Mouse (Mus musculus) neural tube, embryonic 15.5 days (tissue): Measurements from ENCODE around the gene Gm6583. TPM values are rescaled to one million over a fixed set of nuclear protein-coding genes. Genes with fewer than 3 reads are reported as not detected.
A peak's percentile ranks its signal among the peaks of the same experiment; 100 is the strongest.

Source experiments
- ATAC-seq: fragments of 200-750 bp; cut with Nextera tagmentation; 2 replicates; pipeline ENCODE4 v1.8.0; 2017; ENCODE audit warnings: mild to moderate bottlenecking, moderate TSS enrichment, moderate library complexity; ENCODE audit not compliant: low FRiP score
- H3K27ac ChIP-seq: fragments of 300-500 bp; sonication (generic); replicated peaks from 2 replicates; pipeline ENCODE4 v1.5.1; 2015; ENCODE audit warnings: mild to moderate bottlenecking, inconsistent platforms
- H3K27me3 ChIP-seq: fragments of 300-500 bp; sonication (generic); replicated peaks from 2 replicates; pipeline ENCODE4 v1.6.1; 2015; ENCODE audit warnings: inconsistent platforms
- H3K36me3 ChIP-seq: fragments of 300-500 bp; sonication (generic); 2 replicates; pipeline ENCODE4 v1.6.1; 2015; ENCODE audit warnings: inconsistent platforms
- H3K4me1 ChIP-seq: fragments of 300-500 bp; sonication (generic); 2 replicates; pipeline ENCODE4 v1.6.1; 2015; ENCODE audit warnings: inconsistent platforms
- H3K4me2 ChIP-seq: fragments of 300-500 bp; sonication (generic); 2 replicates; pipeline ENCODE4 v1.6.1; 2015; ENCODE audit warnings: inconsistent platforms, mild to moderate bottlenecking, moderate library complexity
- H3K4me3 ChIP-seq: fragments of 300-500 bp; sonication (generic); replicated peaks from 2 replicates; pipeline ENCODE4 v1.5.1; 2015; ENCODE audit warnings: mild to moderate bottlenecking, inconsistent platforms
- H3K9ac ChIP-seq: fragments of 300-500 bp; sonication (generic); replicated peaks from 2 replicates; pipeline ENCODE4 v1.6.1; 2015; ENCODE audit warnings: mild to moderate bottlenecking, inconsistent platforms
- H3K9me3 ChIP-seq: fragments of 300-500 bp; sonication (generic); replicated peaks from 2 replicates; pipeline ENCODE4 v1.6.1; 2016; ENCODE audit warnings: inconsistent platforms
- WGBS: fragments of 180-500 bp; shearing (Covaris S2); methylation state at CpG from one replicate; pipeline ENCODE4 v1.1.7; 2015; ENCODE audit warnings: mixed read lengths; 5-methylcytosine and 5-hydroxymethylcytosine counted together
- polyA plus RNA-seq: library from polyadenylated mRNA; unstranded; fragments of >200 nt; fragmentation: Nextera tagmentation; extraction: Ambion mirVana; gene quantifications from 2 replicates; pipeline ENCODE4 v1.2.1, GENCODE M21; 2015

Gm6583 gene
- polyA plus RNA-seq, 1 experiment from 2014 or later, result 0.22 TPM

DNA sequence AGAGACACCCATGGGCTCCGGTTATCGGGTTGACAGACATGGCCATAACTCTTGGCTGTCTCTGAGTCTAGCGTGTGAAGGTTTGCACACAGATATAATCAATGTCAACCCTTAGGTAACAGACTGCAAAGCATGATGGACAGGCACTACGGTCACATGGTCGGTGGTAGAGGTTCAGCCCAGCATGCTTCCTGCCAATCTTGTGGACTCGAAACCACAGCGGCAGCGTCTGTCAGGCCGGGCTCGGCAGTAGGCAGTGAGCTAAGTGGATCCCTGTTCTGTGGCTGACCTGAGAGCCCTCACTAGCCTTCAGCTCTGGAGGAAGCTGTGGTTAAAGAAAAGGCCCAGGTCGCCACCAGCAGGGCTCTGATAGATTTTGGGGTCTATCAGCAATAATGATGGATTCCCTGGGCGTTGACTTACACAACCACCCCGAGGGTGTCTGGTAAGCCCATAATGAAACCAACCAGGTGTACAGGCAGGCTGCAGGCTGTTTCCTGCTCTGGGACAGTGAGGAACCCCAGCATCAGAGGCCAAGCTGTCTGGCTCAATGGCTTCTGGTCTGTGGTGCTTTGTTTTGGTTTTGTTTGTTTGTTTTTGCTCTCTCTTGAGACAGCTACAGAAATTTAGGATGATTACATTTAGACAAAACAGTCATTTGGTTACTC, 29.1 kb upstream of the Gm6583 start:
- 91% methylated on average over 13 of the region's 13 CpGs for WGBS
- Histone ChIP-seq H3K4me3 (no peak overlapping the region), H3K4me2 (no peak overlapping the region), H3K9ac (no peak overlapping the region), H3K9me3 (no peaks in the 10 kb centered on the region), H3K27ac (no peak overlapping the region), H3K4me1 (peaks cover 25% of the 10 kb centered on the region), H3K27me3 (no peaks in the 10 kb centered on the region), H3K36me3 (peaks cover 49% of the 10 kb centered on the region)
- ATAC-seq, result no peak

GRCm38 (mm10) chr5:112382641-112383330, 27.0 kb upstream of the Gm6583 start:
- peak overlapping the region; percentile 20 for H3K27ac ChIP-seq
- peaks cover 59% of the 10 kb centered on the region for H3K36me3 ChIP-seq
- H3K4me3 ChIP-seq, result no peak overlapping the region
- no peaks in the 10 kb centered on the region for H3K27me3 ChIP-seq
- no peak overlapping the region for H3K9ac ChIP-seq
- H3K4me1 ChIP-seq, result peaks cover 7% of the 10 kb centered on the region; the same call in 1 of the 2 replicates
- WGBS, result 71% methylated on average over 16 of the region's 17 CpGs
- no peaks in the 10 kb centered on the region for H3K9me3 ChIP-seq
- no peak overlapping the region for H3K4me2 ChIP-seq
- no peak for ATAC-seq

- no peak; the same call in 1 of the 2 replicates for ATAC-seq
- Histone ChIP-seq H3K27me3 (no peaks in the 10 kb centered on the region), H3K4me1 (peaks cover 7% of the 10 kb centered on the region; the same call in 1 of the 2 replicates), H3K4me2 (no peak overlapping the region), H3K36me3 (peaks cover 52% of the 10 kb centered on the region), H3K4me3 (no peak overlapping the region), H3K9ac (no peak overlapping the region), H3K27ac (peak overlapping the region; percentile 20), H3K9me3 (no peaks in the 10 kb centered on the region)
- 63% methylated on average over 9 of the region's 9 CpGs for WGBS
Measured at GRCm38 (mm10) chr5:112382042-112382441, 26.2 kb upstream of the Gm6583 start.

DNA sequence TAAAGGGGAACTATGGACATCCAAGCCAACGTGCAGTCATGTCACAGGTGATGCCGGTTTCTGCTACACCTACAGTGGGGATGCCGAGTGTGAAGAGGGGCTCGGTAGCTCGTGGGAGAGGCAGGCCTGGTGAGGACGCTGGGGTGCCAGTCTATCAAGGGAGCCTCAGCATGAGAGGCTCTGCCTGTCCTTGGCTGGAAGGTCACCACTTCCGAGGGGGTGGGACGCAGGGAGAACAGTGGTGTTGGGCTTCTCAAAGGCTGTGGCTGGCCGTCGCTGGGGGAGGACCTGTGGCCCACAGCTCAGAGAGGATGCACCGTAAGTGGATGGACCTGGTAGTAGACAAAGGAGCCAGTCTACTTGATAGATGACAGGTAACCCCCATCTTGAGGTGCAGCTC, 25.3 kb upstream of the Gm6583 start:
- Histone ChIP-seq H3K27ac (no peak overlapping the region), H3K4me1 (peaks cover 7% of the 10 kb centered on the region; the same call in 1 of the 2 replicates), H3K9ac (no peak overlapping the region), H3K36me3 (peaks cover 52% of the 10 kb centered on the region), H3K4me3 (no peak overlapping the region), H3K27me3 (no peaks in the 10 kb centered on the region), H3K4me2 (no peak overlapping the region), H3K9me3 (no peaks in the 10 kb centered on the region)
- 87% methylated on average over 11 of the region's 11 CpGs for WGBS
- no peak for ATAC-seq

- ATAC-seq, result no peak
- peaks cover 7% of the 10 kb centered on the region; the same call in 1 of the 2 replicates for H3K4me1 ChIP-seq
Measured at GRCm38 (mm10) chr5:112378716-112379115, 22.9 kb upstream of the Gm6583 start.

GRCm38 (mm10) chr5:112377380-112377779, 21.5 kb upstream of the Gm6583 start:
- no peak overlapping the region for H3K4me2 ChIP-seq
- H3K4me3 ChIP-seq, result no peak overlapping the region
- H3K9me3 ChIP-seq, result no peaks in the 10 kb centered on the region
- peaks cover 14% of the 10 kb centered on the region for H3K4me1 ChIP-seq
- H3K9ac ChIP-seq, result no peak overlapping the region
- WGBS, result 100% methylated on average over 1 of the region's 1 CpGs
- peaks cover 56% of the 10 kb centered on the region for H3K36me3 ChIP-seq
- H3K27me3 ChIP-seq, result no peaks in the 10 kb centered on the region
- no peak overlapping the region for H3K27ac ChIP-seq
- ATAC-seq, result no peak

More at GRCm38 (mm10) chr5:112378716-112379115, 22.9 kb upstream of the Gm6583 start:
- 87% methylated on average over 6 of the region's 6 CpGs for WGBS
- Histone ChIP-seq H3K36me3 (peaks cover 54% of the 10 kb centered on the region), H3K4me3 (no peak overlapping the region), H3K9me3 (no peaks in the 10 kb centered on the region), H3K9ac (no peak overlapping the region), H3K4me2 (no peak overlapping the region), H3K27me3 (no peaks in the 10 kb centered on the region), H3K27ac (no peak overlapping the region)

GRCm38 (mm10) chr5:112376111-112376510, 20.3 kb upstream of the Gm6583 start:
- Histone ChIP-seq H3K9ac (no peak overlapping the region), H3K36me3 (peaks cover 55% of the 10 kb centered on the region), H3K4me2 (no peak overlapping the region), H3K27ac (no peak overlapping the region), H3K9me3 (no peaks in the 10 kb centered on the region), H3K27me3 (no peaks in the 10 kb centered on the region), H3K4me3 (no peak overlapping the region), H3K4me1 (peaks cover 22% of the 10 kb centered on the region)
- 61% methylated on average over 4 of the region's 4 CpGs for WGBS
- ATAC-seq, result no peak

GRCm38 (mm10) chr5:112371933-112372332, 16.1 kb upstream of the Gm6583 start:
- ATAC-seq, result peak; percentile 83

DNA sequence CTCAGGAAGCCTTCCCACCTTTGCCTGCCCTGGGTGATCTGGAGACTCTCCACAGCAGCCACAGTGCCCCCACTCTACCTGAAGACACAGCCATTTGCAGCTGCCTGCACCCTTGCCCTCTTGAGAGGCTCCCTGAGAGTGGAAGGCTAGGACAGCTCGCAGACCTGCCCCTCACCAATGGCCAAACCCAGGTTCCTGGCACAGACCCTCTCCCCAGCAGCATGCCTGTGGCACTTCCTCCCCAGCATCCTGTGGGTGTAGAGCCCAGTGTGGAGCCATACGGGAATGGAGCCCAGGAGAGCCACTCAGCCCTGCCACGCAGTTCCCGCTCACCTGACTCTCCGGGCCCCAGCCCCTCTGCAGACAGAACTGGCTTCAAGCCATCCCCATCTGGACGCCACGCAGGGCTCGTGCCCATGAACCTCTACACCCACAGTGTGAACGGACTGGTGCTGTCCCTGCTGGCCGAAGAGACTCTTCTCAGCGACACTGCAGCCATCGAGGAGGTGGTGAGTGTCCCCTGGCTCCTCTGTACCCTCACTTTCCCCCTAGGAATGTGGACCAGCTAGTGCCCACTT, 14.5 kb upstream of the Gm6583 start:
- no peak for ATAC-seq
- Histone ChIP-seq H3K9me3 (no peaks in the 10 kb centered on the region), H3K4me3 (no peak overlapping the region), H3K4me1 (peaks cover 50% of the 10 kb centered on the region), H3K36me3 (peaks cover 51% of the 10 kb centered on the region), H3K9ac (0 out of 2 replicates have a peak overlapping the region, but pooled peaks have one; percentile 10), H3K4me2 (no peak overlapping the region), H3K27me3 (no peaks in the 10 kb centered on the region), H3K27ac (peak overlapping the region; percentile 89)
- 77% methylated on average over 12 of the region's 12 CpGs for WGBS

More at GRCm38 (mm10) chr5:112371933-112372332, 16.1 kb upstream of the Gm6583 start:
- Histone ChIP-seq H3K27me3 (no peaks in the 10 kb centered on the region), H3K4me1 (peaks cover 50% of the 10 kb centered on the region), H3K36me3 (peaks cover 59% of the 10 kb centered on the region), H3K4me2 (peak overlapping the region; percentile 27), H3K9me3 (no peaks in the 10 kb centered on the region), H3K4me3 (no peak overlapping the region), H3K27ac (peak overlapping the region; percentile 89), H3K9ac (peak overlapping the region; percentile 36; the same call in 1 of the 2 replicates)
- 15% methylated on average over 7 of the region's 7 CpGs for WGBS

GRCm38 (mm10) chr5:112369326-112369725, 13.5 kb upstream of the Gm6583 start:
- Histone ChIP-seq H3K4me1 (peaks cover 50% of the 10 kb centered on the region), H3K9me3 (no peaks in the 10 kb centered on the region), H3K4me2 (no peak overlapping the region), H3K4me3 (no peak overlapping the region), H3K27me3 (no peaks in the 10 kb centered on the region), H3K36me3 (peaks cover 50% of the 10 kb centered on the region), H3K9ac (no peak overlapping the region), H3K27ac (peak overlapping the region; percentile 89; the same call in 1 of the 2 replicates)
- ATAC-seq, result no peak
- 67% methylated on average over 13 of the region's 13 CpGs for WGBS

- no peak for ATAC-seq
- H3K9ac ChIP-seq, result 0 out of 2 replicates have a peak overlapping the region, but pooled peaks have one; percentile 5
Measured at GRCm38 (mm10) chr5:112368666-112369065, 12.8 kb upstream of the Gm6583 start.

More at GRCm38 (mm10) chr5:112368666-112369065, 12.8 kb upstream of the Gm6583 start:
- WGBS, result 44% methylated on average over 10 of the region's 10 CpGs
- Histone ChIP-seq H3K9me3 (no peaks in the 10 kb centered on the region), H3K4me2 (no peak overlapping the region), H3K27ac (peak overlapping the region; percentile 45; the same call in 1 of the 2 replicates), H3K4me1 (peaks cover 50% of the 10 kb centered on the region), H3K27me3 (no peaks in the 10 kb centered on the region), H3K4me3 (no peak overlapping the region), H3K36me3 (peaks cover 50% of the 10 kb centered on the region)
